Comparison of ENCODE assay signal across 12 mouse cellular contexts in genomic region chr12:71274519-71275237, GRCm38 (mm10). TPM values are rescaled to one million over a fixed set of nuclear protein-coding genes. Genes with fewer than 3 reads are reported as not detected.
DNase-seq lines count a peak whose midpoint lies in the region; ATAC-seq and TF ChIP-seq lines count a peak whose summit lies in the region.
"Had no signal": no experiment of that assay in that cellular context is flagged by ENCODE, and none has a peak within 500 bp of the region (broad histone marks: within the 10 kb centered on the region; RNA-seq: fewer than 3 reads in every experiment).

No protein-coding gene starts in this region.

- no peak overlapping the region for H3K4me2 ChIP-seq in hindbrain, postnatal 0 days (ENCODE audit: low read depth, low read length)
- no peak overlapping the region for H3K4me2 ChIP-seq in hindbrain, embryonic 13.5 days
- H3K4me2 ChIP-seq: heart, embryonic 12.5 days; limb, embryonic 15.5 days had no signal

- H3K9me3 ChIP-seq in hindbrain, postnatal 0 days (ENCODE audit: low read length), result no peaks in the 10 kb centered on the region
- H3K9me3 ChIP-seq in hindbrain, embryonic 13.5 days, result no peaks in the 10 kb centered on the region
- H3K9me3 ChIP-seq: embryonic facial prominence, embryonic 10.5 days; limb, embryonic 15.5 days had no signal

- DNase-seq in hindbrain, postnatal 0 days (ENCODE audit: low spot score), result no peak
- no peak for DNase-seq in testis, postnatal 10 days (ENCODE audit: low spot score)
- DNase-seq in c-Kit-negative CD71-positive TER-119-positive erythroid progenitor cells, embryonic 14.5 days (ENCODE audit: low read depth, low spot score), result peak; percentile 8
- peak; percentile 80 for DNase-seq in thymus, postnatal 4 days
- no peak for DNase-seq in left cerebral cortex, adult 11 months (ENCODE audit: low spot score)
- DNase-seq in right cerebral cortex, postnatal 36 days (ENCODE audit: low spot score in 2 of 2), result no peak

- peak; percentile 31 for TF ChIP-seq CTCF in hindbrain, postnatal 0 days (IDR thresholded peaks at IDR 0.05; ENCODE audit: low read depth)
- TF ChIP-seq CTCF in testis, adult 2 months (IDR thresholded peaks at IDR 0.05; ENCODE audit: control insufficient read depth, insufficient read depth, insufficient replicate concordance, low read depth, low read length), result peak; percentile 73; the same call in 1 of the 2 replicates

- no peak for TF ChIP-seq POLR2A in testis, adult 2 months (IDR thresholded peaks at IDR 0.05; ENCODE audit: control insufficient read depth, low read depth, low read length)

- H3K4me1 ChIP-seq in hindbrain, postnatal 0 days (ENCODE audit: insufficient read depth, low read length), result 0 out of 2 replicates have a peak, but pooled peaks cover 4% of the 10 kb centered on the region
- peaks cover 9% of the 10 kb centered on the region for H3K4me1 ChIP-seq in hindbrain, embryonic 13.5 days (replicated peaks)
- H3K4me1 ChIP-seq in testis, adult 2 months (ENCODE audit: control insufficient read depth, insufficient read depth, low read length), result peaks cover 7% of the 10 kb centered on the region
- H3K4me1 ChIP-seq: megakaryocyte, embryonic 14.5 days had no signal

- H3K36me3 ChIP-seq in hindbrain, postnatal 0 days (ENCODE audit: insufficient read depth, low read length), result no peaks in the 10 kb centered on the region
- H3K36me3 ChIP-seq in hindbrain, embryonic 13.5 days, result no peaks in the 10 kb centered on the region
- H3K36me3 ChIP-seq in testis, adult 2 months (ENCODE audit: control insufficient read depth, insufficient read depth, low read length), result no peaks in the 10 kb centered on the region
- H3K36me3 ChIP-seq: embryonic facial prominence, embryonic 10.5 days; heart, embryonic 12.5 days; limb, embryonic 15.5 days had no signal

- H3K27me3 ChIP-seq in hindbrain, postnatal 0 days (ENCODE audit: insufficient read depth, low read length), result no peaks in the 10 kb centered on the region
- H3K27me3 ChIP-seq in hindbrain, embryonic 13.5 days, result no peaks in the 10 kb centered on the region
- no peaks in the 10 kb centered on the region; the same call in 1 of the 2 replicates for H3K27me3 ChIP-seq in testis, adult 2 months (ENCODE audit: control insufficient read depth, insufficient read depth, low read length)
- H3K27me3 ChIP-seq: heart, embryonic 12.5 days; limb, embryonic 15.5 days had no signal

- 96% methylated on average over 5 of the region's 5 CpGs for WGBS in hindbrain, postnatal 0 days
- WGBS in hindbrain, embryonic 13.5 days, result 93% methylated on average over 5 of the region's 5 CpGs

- no peak for ATAC-seq in hindbrain, postnatal 0 days
- no peak for ATAC-seq in hindbrain, embryonic 13.5 days (ENCODE audit: low FRiP score)

- H3K27ac ChIP-seq in hindbrain, postnatal 0 days, result no peak overlapping the region
- no peak overlapping the region for H3K27ac ChIP-seq in hindbrain, embryonic 13.5 days
- H3K27ac ChIP-seq in testis, adult 2 months (ENCODE audit: control insufficient read depth, insufficient read depth, low read depth, low read length), result no peak overlapping the region
- H3K27ac ChIP-seq: embryonic facial prominence, embryonic 10.5 days; limb, embryonic 15.5 days had no signal

- H3K9ac ChIP-seq in hindbrain, postnatal 0 days (replicated peaks; ENCODE audit: low read length), result no peak overlapping the region
- H3K9ac ChIP-seq in hindbrain, embryonic 13.5 days, result no peak overlapping the region
- H3K9ac ChIP-seq: heart, embryonic 12.5 days; limb, embryonic 15.5 days had no signal

- no peak overlapping the region for H3K4me3 ChIP-seq in hindbrain, postnatal 0 days (ENCODE audit: low read length)
- H3K4me3 ChIP-seq in hindbrain, embryonic 13.5 days, result no peak overlapping the region
- H3K4me3 ChIP-seq in testis, adult 2 months (ENCODE audit: control insufficient read depth, low read depth, low read length), result no peak overlapping the region
- H3K4me3 ChIP-seq: embryonic facial prominence, embryonic 10.5 days; heart, embryonic 12.5 days; limb, embryonic 15.5 days; megakaryocyte, embryonic 14.5 days had no signal

RNA-seq across cellular contexts. Expression of gene Dact1, which starts 35.0 kb away (rescaled TPM):
- 40.8 and 54.3 TPM in 2 replicates for total RNA-seq in hindbrain, postnatal 0 days (2014; rRNA removed)
- 11.2 and 12.7 TPM in 2 replicates for polyA plus RNA-seq in hindbrain, postnatal 0 days (2015; fragmentation: Nextera tagmentation; extraction: Ambion mirVana)
- 32.8 and 38.2 TPM in 2 replicates for polyA plus RNA-seq in hindbrain, embryonic 13.5 days (2015; fragmentation: Nextera tagmentation; extraction: Ambion mirVana)
- polyA plus RNA-seq in testis, adult 2 months (2012; rRNA removed), result 4.3 and 4.9 TPM in 2 replicates

Comparison
In these comparisons a context has a peak if more than half of its experiments do, and no peak if none do; other contexts are left out.
1. DNase-seq: peak in c-Kit-negative CD71-positive TER-119-positive erythroid progenitor cells, embryonic 14.5 days (single experiment) and thymus, postnatal 4 days (single experiment); none in hindbrain, postnatal 0 days (single experiment), testis, postnatal 10 days (single experiment), left cerebral cortex, adult 11 months (single experiment) and right cerebral cortex, postnatal 36 days (0 of 2).